Mouse (Mus musculus): ENCODE results near the gene Eif3f. TPM values are rescaled to one million over a fixed set of nuclear protein-coding genes. Genes with fewer than 3 reads are reported as not detected.

Eif3f gene
- 77.9 and 86.2 TPM in 2 replicates for polyA plus RNA-seq (2016; fragmentation: Nextera tagmentation; extraction: Ambion mirVana)

DNA sequence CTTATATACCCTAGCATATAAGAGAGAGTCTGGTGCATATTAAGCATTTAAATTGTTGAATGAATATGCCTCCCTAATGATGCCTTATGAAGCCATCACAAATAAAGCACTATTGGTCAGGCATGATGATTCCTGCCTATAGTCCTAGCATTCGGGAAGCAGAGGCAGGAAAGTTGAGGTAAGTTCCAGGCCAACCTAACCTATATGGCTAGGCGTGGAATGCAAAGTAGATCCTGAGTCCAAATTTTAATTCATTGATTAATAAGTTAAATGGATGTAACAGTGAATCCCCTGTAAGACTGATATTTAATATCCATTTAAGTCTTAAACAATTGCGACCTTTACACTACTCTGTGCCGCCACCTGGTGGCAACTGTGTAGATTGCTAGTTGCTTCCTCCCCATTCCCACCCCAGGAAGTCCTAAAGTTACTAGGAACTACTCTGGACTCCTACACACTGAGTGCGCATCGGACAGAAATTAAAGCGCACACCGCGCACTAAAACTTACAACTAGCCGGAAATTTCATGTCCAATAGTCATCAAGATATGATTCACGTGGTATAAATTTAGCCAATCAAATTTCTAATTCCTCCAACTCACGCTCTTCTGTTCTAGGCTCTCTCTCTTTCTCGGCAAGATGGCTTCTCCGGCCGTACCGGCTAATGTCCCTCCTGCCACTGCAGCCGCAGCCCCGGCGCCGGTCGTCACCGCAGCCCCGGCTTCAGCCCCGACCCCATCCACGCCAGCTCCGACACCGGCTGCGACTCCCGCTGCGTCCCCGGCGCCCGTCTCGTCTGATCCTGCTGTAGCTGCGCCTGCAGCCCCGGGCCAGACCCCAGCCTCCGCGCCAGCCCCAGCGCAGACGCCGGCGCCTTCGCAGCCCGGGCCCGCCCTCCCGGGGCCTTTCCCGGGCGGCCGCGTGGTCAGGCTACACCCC lies at the start of gene Eif3f:
Gene Eif3f (plus strand): TSS at position 624 of the 938 bp plus-strand sequence.
- Histone ChIP-seq H3K36me3 (peaks cover 22% of the 10 kb centered on the region), H3K9ac (replicated peaks) (peak within 1 kb of the TSS; percentile 86), H3K4me2 (replicated peaks) (peak within 1 kb of the TSS; percentile 81), H3K9me3 (no peaks in the 10 kb centered on the region), H3K4me1 (peaks cover 15% of the 10 kb centered on the region), H3K27me3 (no peaks in the 10 kb centered on the region), H3K27ac (replicated peaks) (peak within 1 kb of the TSS; percentile 79), H3K4me3 (peak within 1 kb of the TSS; percentile 84)
- WGBS: 2% methylated on average over 50 of the region's 50 CpGs
- ATAC-seq (ENCODE audit: low FRiP score, low read depth): peak; percentile 97

DNA sequence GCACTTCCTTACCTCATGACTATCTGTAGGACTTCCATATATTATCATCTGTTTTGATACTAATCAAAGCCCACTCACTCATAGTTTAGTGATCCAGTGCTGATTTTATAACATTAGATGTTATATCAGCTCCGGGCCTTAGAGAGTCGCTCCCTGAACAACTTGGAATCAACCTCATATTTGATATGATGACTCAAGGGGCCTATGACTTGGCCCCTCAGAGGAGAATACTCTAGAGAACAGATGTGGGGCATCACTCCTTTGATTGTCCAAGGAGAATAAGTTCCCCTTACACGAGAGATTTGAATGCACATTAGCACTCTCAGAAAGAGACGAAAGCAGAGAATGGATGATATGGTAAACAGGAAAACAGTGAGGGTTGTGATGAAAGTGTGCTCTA lies 49.3 kb upstream of the Eif3f start, which contains the start of gene Olfr518:
Gene Olfr518 (minus strand): TSS at position 101 of the 400 bp plus-strand sequence.
- Histone ChIP-seq H3K4me1 (no peaks in the 10 kb centered on the region), H3K4me2 (replicated peaks) (no peak within 1 kb of the TSS), H3K27me3 (no peaks in the 10 kb centered on the region), H3K27ac (replicated peaks) (no peak within 1 kb of the TSS), H3K36me3 (no peaks in the 10 kb centered on the region), H3K9ac (replicated peaks) (no peak within 1 kb of the TSS), H3K4me3 (no peak within 1 kb of the TSS), H3K9me3 (no peaks in the 10 kb centered on the region)
- 85% methylated on average over 4 of the region's 4 CpGs for WGBS
- ATAC-seq (ENCODE audit: low FRiP score, low read depth): no peak

DNA sequence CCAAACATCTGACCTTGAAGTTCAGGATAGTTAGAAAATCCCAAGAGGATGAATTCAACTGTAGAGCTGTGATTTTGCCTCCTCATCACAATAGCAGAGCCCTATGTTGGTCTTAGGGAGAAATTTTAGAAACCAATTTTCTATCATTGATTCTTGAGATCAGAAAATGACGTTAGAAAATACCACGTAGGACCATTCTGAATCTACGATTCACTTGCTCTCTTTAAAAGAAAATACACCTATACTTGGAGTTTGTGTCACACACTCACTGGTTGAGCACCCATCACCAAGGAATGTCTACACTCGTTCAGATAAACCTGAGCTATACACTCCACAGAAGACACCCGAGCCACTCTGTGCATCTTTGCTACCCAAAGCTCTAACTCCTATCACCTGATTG lies 39.9 kb upstream of the Eif3f start, which contains the start of gene Olfr519:
Gene Olfr519 (minus strand): TSS at position 101 of the 400 bp plus-strand sequence.
- WGBS: 89% methylated on average over 5 of the region's 5 CpGs
- no peak within 1 kb of the TSS for H3K9ac ChIP-seq (replicated peaks)
- H3K27me3 ChIP-seq: no peaks in the 10 kb centered on the region
- no peaks in the 10 kb centered on the region for H3K9me3 ChIP-seq
- H3K36me3 ChIP-seq: no peaks in the 10 kb centered on the region
- H3K4me1 ChIP-seq: no peaks in the 10 kb centered on the region
- no peak within 1 kb of the TSS for H3K4me2 ChIP-seq (replicated peaks)
- H3K27ac ChIP-seq (replicated peaks): no peak within 1 kb of the TSS
- no peak for ATAC-seq (ENCODE audit: low FRiP score, low read depth)
- H3K4me3 ChIP-seq: no peak within 1 kb of the TSS

DNA sequence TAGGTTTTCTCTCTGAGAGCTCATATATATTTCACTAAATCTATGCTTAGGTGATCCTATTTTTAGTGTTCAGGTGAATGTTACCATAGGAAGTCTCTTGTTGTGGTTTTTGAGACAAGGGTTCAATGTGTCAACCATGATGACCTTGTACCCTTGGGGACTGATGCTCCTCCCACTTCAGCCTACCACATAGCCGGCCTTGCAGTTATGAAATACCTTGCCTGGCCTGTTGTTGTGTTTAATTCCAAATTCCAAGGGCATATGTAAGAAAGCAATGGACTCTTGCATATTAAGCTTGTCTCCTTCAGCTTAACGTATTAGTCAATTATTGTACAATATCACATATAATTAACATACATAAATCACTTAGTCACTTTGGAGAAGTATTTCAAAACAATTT lies 30.2 kb upstream of the Eif3f start:
- no peak for ATAC-seq (ENCODE audit: low FRiP score, low read depth)

DNA sequence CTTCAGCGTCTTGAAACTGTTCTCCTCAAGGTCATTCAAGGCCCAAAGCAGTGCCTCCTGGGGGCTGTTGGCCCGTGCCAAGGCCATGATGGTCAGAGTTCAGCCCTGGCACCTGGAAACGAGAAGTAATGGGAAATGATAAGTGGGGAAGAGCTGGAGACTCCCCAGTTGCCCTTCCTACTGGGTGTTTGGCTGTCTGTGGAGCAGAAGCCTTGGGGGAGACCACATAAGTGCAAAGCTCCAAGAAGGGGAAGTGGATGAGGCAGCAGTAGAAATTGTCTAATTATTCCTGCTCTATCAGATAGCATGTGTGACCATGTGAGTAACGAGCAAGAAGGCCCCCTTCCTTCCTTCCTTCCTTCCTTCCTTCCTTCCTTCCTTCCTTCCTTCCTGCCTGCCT lies 7.2 kb upstream of the Eif3f start:
- H3K9me3 ChIP-seq: no peaks in the 10 kb centered on the region
- H3K36me3 ChIP-seq: no peaks in the 10 kb centered on the region
- H3K4me3 ChIP-seq: no peak overlapping the region
- H3K4me1 ChIP-seq: no peaks in the 10 kb centered on the region
- H3K27me3 ChIP-seq: no peaks in the 10 kb centered on the region
- H3K4me2 ChIP-seq (replicated peaks): no peak overlapping the region
- H3K9ac ChIP-seq (replicated peaks): no peak overlapping the region
- 78% methylated on average over 4 of the region's 4 CpGs for WGBS
- ATAC-seq (ENCODE audit: low FRiP score, low read depth): no peak
- no peak overlapping the region for H3K27ac ChIP-seq (replicated peaks)

More for the DNA sequence above, 30.2 kb upstream of the Eif3f start:
- Histone ChIP-seq H3K4me2 (replicated peaks) (no peak overlapping the region), H3K27ac (replicated peaks) (no peak overlapping the region), H3K9me3 (no peaks in the 10 kb centered on the region), H3K9ac (replicated peaks) (no peak overlapping the region), H3K4me3 (no peak overlapping the region), H3K36me3 (no peaks in the 10 kb centered on the region), H3K27me3 (no peaks in the 10 kb centered on the region), H3K4me1 (no peaks in the 10 kb centered on the region)
- WGBS: 92% methylated on average over 2 of the region's 2 CpGs

DNA sequence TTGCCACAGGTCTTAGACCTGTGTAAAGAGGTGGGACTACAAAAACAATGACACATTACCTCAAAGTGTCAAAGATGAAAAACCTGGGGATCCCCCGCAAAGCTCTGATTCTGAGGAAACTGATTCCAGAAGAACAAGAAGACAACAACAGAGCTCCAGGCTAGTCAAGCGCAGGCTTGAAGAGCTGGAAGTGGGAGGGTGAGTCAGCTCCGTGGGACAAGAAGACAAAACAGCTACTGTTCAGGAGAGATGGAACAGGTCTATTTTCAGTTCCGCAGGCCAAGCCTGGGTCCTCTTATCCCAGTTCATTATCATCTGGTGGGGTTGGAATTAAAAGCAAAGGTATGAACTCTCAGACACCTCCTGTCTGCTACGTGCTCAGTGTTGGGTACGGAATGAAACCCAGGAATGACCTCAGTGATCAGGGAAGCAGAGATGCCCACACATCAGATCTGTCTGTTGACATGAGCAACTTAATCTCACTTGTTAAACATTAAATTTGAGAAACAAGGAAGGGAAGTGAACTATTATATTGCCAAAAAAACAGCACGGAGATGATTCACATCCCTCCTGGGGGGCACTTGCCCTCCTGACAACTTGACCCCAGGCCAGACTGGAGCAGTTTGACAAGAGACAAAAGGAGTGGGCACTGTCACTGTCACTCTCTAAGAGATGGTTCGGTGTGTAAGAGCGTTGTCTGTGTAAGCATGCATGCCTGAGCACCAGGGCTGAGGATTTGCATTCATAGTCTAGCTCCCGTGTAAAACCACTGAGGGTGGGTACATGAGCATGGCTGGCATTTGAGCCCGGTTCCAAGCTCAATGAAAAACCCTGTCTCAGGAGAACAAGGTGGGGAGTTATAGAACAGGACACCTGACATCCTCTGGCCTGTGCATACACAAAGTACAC lies 5.7 kb upstream of the Eif3f start:
- no peak overlapping the region for H3K4me3 ChIP-seq
- no peaks in the 10 kb centered on the region for H3K36me3 ChIP-seq
- H3K27ac ChIP-seq (replicated peaks): no peak overlapping the region
- 81% methylated on average over 11 of the region's 11 CpGs for WGBS
- no peak for ATAC-seq (ENCODE audit: low FRiP score, low read depth)
- no peaks in the 10 kb centered on the region for H3K9me3 ChIP-seq
- H3K4me1 ChIP-seq: no peaks in the 10 kb centered on the region
- no peaks in the 10 kb centered on the region for H3K27me3 ChIP-seq
- no peak overlapping the region for H3K4me2 ChIP-seq (replicated peaks)
- no peak overlapping the region for H3K9ac ChIP-seq (replicated peaks)

DNA sequence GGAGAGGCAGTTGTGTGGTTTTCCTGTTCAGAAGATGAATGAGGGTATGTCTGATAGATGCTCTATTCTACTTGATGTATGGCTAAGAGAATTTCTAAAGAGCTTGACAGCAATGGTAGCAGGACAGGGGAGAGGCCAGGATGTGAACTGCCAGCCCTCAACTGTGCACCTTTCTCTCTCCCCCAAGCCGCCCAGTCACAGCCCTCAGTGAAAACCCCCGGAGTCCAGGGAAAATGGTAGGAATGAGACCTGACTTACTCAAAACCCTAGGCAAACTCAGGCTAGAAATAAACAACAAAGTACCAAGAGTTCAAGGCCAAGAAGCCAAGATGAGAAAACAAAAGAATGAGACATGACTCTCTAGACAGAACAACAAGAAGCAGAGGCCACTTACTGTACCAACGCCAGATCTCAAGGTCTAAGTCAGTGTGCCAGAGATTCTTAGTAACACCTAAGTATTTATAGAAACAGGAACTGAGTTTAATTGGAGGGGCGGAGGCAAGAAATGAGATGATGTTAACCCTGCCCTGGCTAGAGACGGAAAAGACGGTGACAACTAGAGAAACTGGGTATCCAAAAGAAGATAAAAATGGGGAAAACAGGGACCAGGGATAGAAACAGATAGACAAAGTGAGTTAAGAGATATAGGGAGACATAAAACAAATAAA lies 4.4 kb upstream of the Eif3f start, which contains the start of gene Nlrp10:
Gene Nlrp10 (minus strand): TSS at position 453 of the 668 bp plus-strand sequence.
- 85% methylated on average over 6 of the region's 6 CpGs for WGBS
- no peak for ATAC-seq (ENCODE audit: low FRiP score, low read depth)
- no peaks in the 10 kb centered on the region for H3K36me3 ChIP-seq

DNA sequence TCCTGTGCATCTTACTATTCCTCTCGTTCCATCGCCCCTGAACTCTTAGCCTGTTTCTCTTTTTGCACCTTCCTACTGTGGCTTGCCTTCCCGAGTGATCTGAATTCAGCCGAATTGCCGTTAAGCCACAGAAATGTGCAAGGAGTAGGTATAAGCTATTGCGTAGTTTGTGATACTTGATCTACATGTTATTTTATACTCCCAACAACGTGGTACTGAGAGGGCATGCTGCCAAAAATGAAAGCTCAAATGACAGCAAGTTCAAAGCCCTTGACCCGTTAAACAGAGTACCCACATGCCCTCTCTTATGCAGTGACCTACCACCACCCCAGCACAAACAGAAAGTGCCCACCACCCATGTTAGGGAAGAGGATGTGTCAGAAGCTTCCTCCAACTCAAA lies 619 bp downstream of the Eif3f start:
- H3K27ac ChIP-seq (replicated peaks): no peak overlapping the region; the same call in 1 of the 2 replicates
- H3K9me3 ChIP-seq: no peaks in the 10 kb centered on the region
- ATAC-seq (ENCODE audit: low FRiP score, low read depth): no peak
- no peaks in the 10 kb centered on the region for H3K27me3 ChIP-seq
- H3K36me3 ChIP-seq: peaks cover 30% of the 10 kb centered on the region
- peak overlapping the region; percentile 81 for H3K4me2 ChIP-seq (replicated peaks)
- peaks cover 15% of the 10 kb centered on the region for H3K4me1 ChIP-seq
- peak overlapping the region; percentile 86 for H3K9ac ChIP-seq (replicated peaks)
- peak overlapping the region; percentile 84 for H3K4me3 ChIP-seq
- 4% methylated on average over 8 of the region's 8 CpGs for WGBS

More for the DNA sequence above, 4.4 kb upstream of the Eif3f start, which contains the start of gene Nlrp10:
- Histone ChIP-seq H3K4me3 (no peak within 1 kb of the TSS), H3K27me3 (no peaks in the 10 kb centered on the region), H3K4me1 (peaks cover under 1% of the 10 kb centered on the region; the same call in 1 of the 2 replicates), H3K27ac (replicated peaks) (no peak within 1 kb of the TSS), H3K4me2 (replicated peaks) (no peak within 1 kb of the TSS), H3K9ac (replicated peaks) (no peak within 1 kb of the TSS), H3K9me3 (no peaks in the 10 kb centered on the region)

DNA sequence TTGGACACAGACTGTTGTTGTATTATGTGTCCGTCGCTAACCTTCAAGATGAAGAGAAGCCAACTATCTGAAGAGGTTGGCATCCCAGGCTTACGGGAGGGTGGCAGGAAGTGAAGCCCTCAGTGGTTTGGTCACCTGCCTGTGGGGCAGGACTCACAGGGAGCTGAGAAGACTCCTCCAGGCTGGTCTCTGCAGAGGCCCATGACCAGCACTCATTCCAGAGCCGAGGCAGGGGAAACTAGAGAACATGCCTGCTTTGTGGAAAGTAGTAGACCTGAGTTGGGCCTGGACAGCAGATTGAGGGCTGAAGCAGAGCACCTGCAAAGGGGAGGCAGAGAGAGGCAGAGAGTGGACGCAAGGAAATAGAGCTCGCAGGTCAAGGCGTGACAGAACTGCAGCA lies 1.2 kb downstream of the Eif3f start:
- 83% methylated on average over 7 of the region's 7 CpGs for WGBS
- Histone ChIP-seq H3K4me1 (peaks cover 15% of the 10 kb centered on the region), H3K27me3 (no peaks in the 10 kb centered on the region), H3K27ac (replicated peaks) (no peak overlapping the region), H3K9me3 (no peaks in the 10 kb centered on the region), H3K4me2 (replicated peaks) (peak overlapping the region; percentile 81), H3K9ac (replicated peaks) (peak overlapping the region; percentile 86), H3K36me3 (peaks cover 36% of the 10 kb centered on the region), H3K4me3 (peak overlapping the region; percentile 84)
- no peak for ATAC-seq (ENCODE audit: low FRiP score, low read depth)

DNA sequence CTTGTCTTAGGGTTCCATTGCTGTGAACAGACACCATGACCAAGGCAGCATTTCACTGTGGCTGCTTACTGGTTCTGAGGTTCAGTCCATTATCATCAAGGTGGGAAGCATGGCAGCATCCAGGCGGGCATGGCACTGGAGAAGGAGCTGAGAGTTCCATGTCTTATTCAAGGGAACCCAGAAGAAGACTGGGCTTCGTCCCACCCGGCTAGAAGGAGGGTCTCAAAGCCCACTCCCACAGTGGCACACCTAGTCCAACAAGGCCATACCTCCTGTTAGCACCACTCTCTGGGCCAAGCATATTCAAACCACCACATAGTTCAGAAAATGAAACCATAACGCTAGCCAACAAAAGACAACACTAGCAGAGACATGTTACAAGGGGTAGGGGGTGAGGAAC lies 2.4 kb downstream of the Eif3f start:
- Histone ChIP-seq H3K9me3 (no peaks in the 10 kb centered on the region), H3K27me3 (no peaks in the 10 kb centered on the region), H3K27ac (replicated peaks) (no peak overlapping the region), H3K4me3 (no peak overlapping the region), H3K36me3 (peaks cover 47% of the 10 kb centered on the region), H3K4me1 (peaks cover 15% of the 10 kb centered on the region), H3K4me2 (replicated peaks) (no peak overlapping the region), H3K9ac (replicated peaks) (no peak overlapping the region)
- ATAC-seq (ENCODE audit: low FRiP score, low read depth): no peak
- over 99% methylated on average over 4 of the region's 4 CpGs for WGBS

DNA sequence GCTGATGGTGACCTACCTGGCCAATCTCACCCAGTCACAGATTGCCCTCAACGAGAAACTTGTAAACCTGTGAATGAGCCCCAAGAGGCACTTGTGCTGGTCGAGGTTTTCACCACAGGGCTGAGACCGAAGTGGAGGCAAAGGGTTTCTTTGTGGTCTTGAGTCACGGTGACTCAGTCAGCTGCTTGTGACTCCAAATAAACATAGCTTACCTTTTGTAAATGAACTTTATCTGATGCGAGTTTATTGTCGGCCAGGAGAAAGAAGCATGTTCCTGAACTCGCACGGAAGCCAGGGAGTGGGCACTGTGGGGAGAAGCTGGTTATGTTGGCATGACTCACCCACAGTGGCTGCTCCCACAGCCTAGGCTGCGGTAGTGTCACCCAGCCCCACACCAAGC lies 7.2 kb downstream of the Eif3f start:
- no peak overlapping the region for H3K4me2 ChIP-seq (replicated peaks)
- no peak overlapping the region for H3K27ac ChIP-seq (replicated peaks)
- H3K9ac ChIP-seq (replicated peaks): no peak overlapping the region
- no peak for ATAC-seq (ENCODE audit: low FRiP score, low read depth)
- H3K4me3 ChIP-seq: no peak overlapping the region
- H3K4me1 ChIP-seq: no peaks in the 10 kb centered on the region
- H3K9me3 ChIP-seq: no peaks in the 10 kb centered on the region
- H3K36me3 ChIP-seq: peaks cover 75% of the 10 kb centered on the region
- 93% methylated on average over 9 of the region's 9 CpGs for WGBS
- no peaks in the 10 kb centered on the region for H3K27me3 ChIP-seq
